Mouse (Mus musculus): ENCODE measurements around the gene Adcy2.

DNA sequence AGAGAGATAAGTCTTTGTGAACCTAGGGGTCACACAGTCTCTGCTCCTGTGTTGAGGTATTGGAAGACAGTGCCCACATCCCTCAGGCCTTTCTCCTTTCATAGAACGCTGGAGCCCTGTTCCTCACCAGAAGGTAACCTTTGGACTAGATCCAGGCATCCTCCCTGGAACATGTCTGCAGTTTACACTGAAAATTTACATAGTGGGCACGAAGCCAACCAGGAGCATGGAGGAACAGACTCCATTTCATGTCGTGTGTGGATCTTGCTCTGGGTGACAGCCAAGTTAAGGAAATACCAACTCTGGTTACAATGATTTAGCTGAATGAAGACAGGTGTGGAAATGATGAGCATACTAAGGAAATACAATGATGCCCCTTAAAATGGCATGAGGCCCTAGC is 2.7 kb downstream of the Adcy2 start:
- TF ChIP-seq CTCF (IDR thresholded peaks at IDR 0.05; ENCODE audit: extremely low read depth, insufficient read depth, low read length) (no peak), POLR2A (IDR thresholded peaks at IDR 0.05; ENCODE audit: extremely low read depth, insufficient read depth, low read length) (no peak)

Data from cortical plate, adult 2 months (tissue).